Mouse (Mus musculus): Measurements from ENCODE around the gene Angptl4. TPM values are rescaled to one million over a fixed set of nuclear protein-coding genes. Genes with fewer than 3 reads are reported as not detected.
A peak's percentile ranks its signal among the peaks of the same experiment; 100 is the strongest.
"Not testable (repeated sequence)": the region's sequence is repeated elsewhere in the genome, so short reads cannot be mapped to it uniquely, and the experiment has no call there.

Gene Angptl4
- polyA plus RNA-seq (2014; fragmentation: Nextera tagmentation; extraction: Ambion mirVana): 16.6 and 20.9 TPM in 2 replicates

DNA sequence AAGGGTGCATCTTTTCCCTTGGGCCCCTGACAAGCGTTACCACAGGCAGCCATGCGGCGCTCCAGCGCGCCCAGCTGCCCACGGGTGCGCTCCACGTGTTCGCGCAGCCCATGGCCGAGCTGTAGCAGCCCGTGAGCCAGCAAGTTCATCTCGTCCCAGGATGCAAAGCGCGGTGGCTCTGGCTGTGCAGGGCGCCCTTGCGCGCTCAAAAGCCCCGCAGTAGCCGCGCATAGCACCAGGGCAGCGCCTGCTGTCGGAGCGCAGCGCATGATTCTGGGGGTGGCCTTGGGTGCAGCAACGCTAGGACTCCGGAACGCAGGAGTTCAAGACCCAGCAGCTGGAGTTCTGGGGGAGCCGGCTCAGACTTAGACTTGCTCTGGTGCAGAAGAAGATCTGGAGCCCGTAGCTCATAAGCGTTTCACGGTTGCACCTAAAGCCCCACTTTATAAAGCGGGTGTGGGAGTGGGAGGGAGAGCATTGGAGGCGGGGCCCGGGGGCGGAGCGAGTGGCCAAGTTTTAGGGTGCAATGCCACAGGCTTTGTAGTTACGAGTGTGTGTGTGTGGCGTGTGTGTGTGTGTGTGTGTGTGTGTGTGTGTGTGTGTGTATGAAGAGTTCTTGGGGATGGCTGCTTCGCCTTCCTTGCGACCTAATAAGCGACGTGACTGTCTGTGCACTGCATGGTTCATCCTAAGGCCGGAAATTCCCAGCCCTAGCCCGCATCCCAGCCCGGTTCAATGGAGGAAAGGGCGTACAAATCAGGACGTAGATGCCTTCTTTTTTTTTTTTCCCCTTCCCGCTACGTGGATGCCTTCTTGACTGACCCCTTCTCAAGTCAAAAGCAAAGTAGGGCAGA, at the start of gene Angptl4:
Angptl4 (minus strand) TSS at position 707 of the 854 bp plus-strand sequence.
- WGBS: 2% methylated on average over 50 of the region's 50 CpGs
- Histone ChIP-seq H3K36me3 (ENCODE audit: control insufficient read depth, insufficient read depth, low read length) (no peaks in the 10 kb centered on the region), H3K4me1 (replicated peaks; ENCODE audit: control insufficient read depth, insufficient read depth, low read length) (0 out of 2 replicates have a peak, but pooled peaks cover 2% of the 10 kb centered on the region)

DNA sequence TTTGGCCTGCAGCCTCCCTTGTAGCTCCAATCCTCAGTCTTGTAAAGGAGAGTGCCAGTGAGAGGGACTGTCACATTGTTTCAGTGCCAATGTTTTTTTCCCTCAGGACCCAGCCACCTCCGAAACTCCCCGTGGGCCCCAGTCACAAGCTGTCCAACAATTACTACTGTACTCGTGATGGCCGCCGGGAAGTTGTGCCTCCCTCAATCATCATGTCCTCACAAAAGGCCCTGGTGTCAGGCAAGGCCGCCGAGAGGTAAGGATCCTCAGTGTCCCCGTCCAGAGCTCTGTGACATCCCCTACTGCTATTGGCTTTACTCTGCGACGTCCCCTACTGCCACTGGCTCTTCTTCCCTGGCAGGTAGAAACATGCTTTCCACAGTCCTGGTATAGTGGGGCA, 47.9 kb upstream of the Angptl4 start:
- 92% methylated on average over 10 of the region's 10 CpGs for WGBS
- Histone ChIP-seq H3K4me3 (ENCODE audit: low read depth, low read length) (no peak overlapping the region), H3K36me3 (ENCODE audit: control insufficient read depth, insufficient read depth, low read length) (peaks cover 4% of the 10 kb centered on the region), H3K27me3 (ENCODE audit: control insufficient read depth, insufficient read depth, low read length) (no peaks in the 10 kb centered on the region), H3K4me1 (replicated peaks; ENCODE audit: control insufficient read depth, insufficient read depth, low read length) (peaks cover 8% of the 10 kb centered on the region; the same call in 1 of the 2 replicates), H3K27ac (ENCODE audit: low read depth, low read length) (no peak overlapping the region), H3K9me3 (ENCODE audit: control insufficient read depth, low read length) (no peaks in the 10 kb centered on the region), H3K9ac (ENCODE audit: low read length) (no peak overlapping the region), H3K4me2 (ENCODE audit: low read depth, low read length, severe bottlenecking) (no peak overlapping the region)
- no peak for ATAC-seq (replicated peaks; ENCODE audit: low FRiP score)
- DNase-seq (ENCODE audit: low spot score): no peak

More for the DNA sequence above, at the start of gene Angptl4:
- no peak within 1 kb of the TSS for H3K27ac ChIP-seq (ENCODE audit: low read depth, low read length)
- peak; percentile 83 for ATAC-seq (replicated peaks; ENCODE audit: low FRiP score)
- H3K4me3 ChIP-seq (ENCODE audit: low read depth, low read length): peak within 1 kb of the TSS; percentile 46
- DNase-seq (ENCODE audit: low spot score): peak; percentile 83
- H3K4me2 ChIP-seq (ENCODE audit: low read depth, low read length, severe bottlenecking): peak within 1 kb of the TSS; percentile 91
- peak within 1 kb of the TSS; percentile 63 for H3K9ac ChIP-seq (ENCODE audit: low read length)
- H3K27me3 ChIP-seq (ENCODE audit: control insufficient read depth, insufficient read depth, low read length): no peaks in the 10 kb centered on the region
- H3K9me3 ChIP-seq (ENCODE audit: control insufficient read depth, low read length): no peaks in the 10 kb centered on the region

DNA sequence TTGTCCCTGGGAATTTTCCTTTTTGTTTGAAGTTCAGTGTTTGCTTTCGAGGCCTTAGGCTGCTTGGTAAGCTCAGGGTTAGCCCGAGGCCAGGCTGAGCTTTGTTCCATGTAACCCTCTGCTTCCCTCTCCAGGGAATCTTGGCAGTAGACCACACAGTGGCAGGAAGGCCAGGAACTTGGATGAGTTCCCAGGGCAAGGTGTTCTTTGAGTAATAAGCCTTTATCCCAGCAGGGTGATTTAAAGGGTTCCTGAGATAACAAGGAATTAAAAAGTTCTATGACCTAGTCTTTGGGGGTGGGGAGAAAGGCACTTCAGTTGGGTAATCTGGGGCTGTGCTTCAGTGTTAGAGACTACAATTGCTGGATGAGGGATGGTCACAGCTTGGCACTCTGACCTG, 47.3 kb upstream of the Angptl4 start:
- Histone ChIP-seq H3K36me3 (ENCODE audit: control insufficient read depth, insufficient read depth, low read length) (peaks cover 4% of the 10 kb centered on the region), H3K9ac (ENCODE audit: low read length) (no peak overlapping the region), H3K27me3 (ENCODE audit: control insufficient read depth, insufficient read depth, low read length) (no peaks in the 10 kb centered on the region), H3K9me3 (ENCODE audit: control insufficient read depth, low read length) (no peaks in the 10 kb centered on the region), H3K4me1 (replicated peaks; ENCODE audit: control insufficient read depth, insufficient read depth, low read length) (peaks cover 8% of the 10 kb centered on the region; the same call in 1 of the 2 replicates), H3K4me2 (ENCODE audit: low read depth, low read length, severe bottlenecking) (no peak overlapping the region), H3K4me3 (ENCODE audit: low read depth, low read length) (no peak overlapping the region), H3K27ac (ENCODE audit: low read depth, low read length) (no peak overlapping the region)
- ATAC-seq (replicated peaks; ENCODE audit: low FRiP score) (no peak), DNase-seq (ENCODE audit: low spot score) (no peak)
- 61% methylated on average over 2 of the region's 2 CpGs for WGBS

GRCm38 (mm10) chr17:33826850-33827249, 45.2 kb upstream of the Angptl4 start:
- ATAC-seq (replicated peaks; ENCODE audit: low FRiP score) (no peak), DNase-seq (ENCODE audit: low spot score) (peak; percentile 82)
- H3K4me2 ChIP-seq (ENCODE audit: low read depth, low read length, severe bottlenecking): no peak overlapping the region
- no peaks in the 10 kb centered on the region for H3K27me3 ChIP-seq (ENCODE audit: control insufficient read depth, insufficient read depth, low read length)
- H3K4me3 ChIP-seq (ENCODE audit: low read depth, low read length): no peak overlapping the region
- H3K9me3 ChIP-seq (ENCODE audit: control insufficient read depth, low read length): no peaks in the 10 kb centered on the region
- H3K27ac ChIP-seq (ENCODE audit: low read depth, low read length): no peak overlapping the region
- 0% methylated on average over 3 of the region's 3 CpGs for WGBS
- peaks cover 15% of the 10 kb centered on the region for H3K4me1 ChIP-seq (replicated peaks; ENCODE audit: control insufficient read depth, insufficient read depth, low read length)
- H3K36me3 ChIP-seq (ENCODE audit: control insufficient read depth, insufficient read depth, low read length): peaks cover 13% of the 10 kb centered on the region
- no peak overlapping the region for H3K9ac ChIP-seq (ENCODE audit: low read length)

GRCm38 (mm10) chr17:33825462-33825861, 43.8 kb upstream of the Angptl4 start:
- ATAC-seq (replicated peaks; ENCODE audit: low FRiP score) (no peak), DNase-seq (ENCODE audit: low spot score) (no peak)
- Histone ChIP-seq H3K27ac (ENCODE audit: low read depth, low read length) (no peak overlapping the region), H3K27me3 (ENCODE audit: control insufficient read depth, insufficient read depth, low read length) (no peaks in the 10 kb centered on the region), H3K36me3 (ENCODE audit: control insufficient read depth, insufficient read depth, low read length) (peaks cover 11% of the 10 kb centered on the region), H3K4me1 (replicated peaks; ENCODE audit: control insufficient read depth, insufficient read depth, low read length) (peaks cover 15% of the 10 kb centered on the region), H3K9ac (ENCODE audit: low read length) (peak overlapping the region; percentile 76; the same call in 1 of the 2 replicates), H3K4me2 (ENCODE audit: low read depth, low read length, severe bottlenecking) (peak overlapping the region; percentile 87), H3K9me3 (ENCODE audit: control insufficient read depth, low read length) (no peaks in the 10 kb centered on the region), H3K4me3 (ENCODE audit: low read depth, low read length) (peak overlapping the region; percentile 77)
- WGBS: 88% methylated on average over 8 of the region's 8 CpGs

DNA sequence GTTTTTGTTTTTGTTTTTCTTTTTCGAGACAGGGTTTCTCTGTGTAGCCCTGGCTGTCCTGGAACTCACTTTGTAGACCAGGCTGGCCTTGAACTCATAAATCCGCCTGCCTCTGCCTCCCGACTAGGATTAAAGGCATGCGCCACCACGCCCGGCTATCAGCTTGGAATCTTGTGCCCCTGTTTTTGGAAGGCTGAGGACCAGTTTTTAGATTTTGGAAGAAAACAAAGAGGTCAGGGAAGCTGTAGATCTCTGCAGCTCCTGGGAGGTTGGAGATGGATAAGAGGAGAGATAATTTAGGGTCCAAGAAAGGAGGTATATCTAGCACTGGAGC, 43.3 kb upstream of the Angptl4 start:
- ATAC-seq (replicated peaks; ENCODE audit: low FRiP score): not testable (repeated sequence)

DNA sequence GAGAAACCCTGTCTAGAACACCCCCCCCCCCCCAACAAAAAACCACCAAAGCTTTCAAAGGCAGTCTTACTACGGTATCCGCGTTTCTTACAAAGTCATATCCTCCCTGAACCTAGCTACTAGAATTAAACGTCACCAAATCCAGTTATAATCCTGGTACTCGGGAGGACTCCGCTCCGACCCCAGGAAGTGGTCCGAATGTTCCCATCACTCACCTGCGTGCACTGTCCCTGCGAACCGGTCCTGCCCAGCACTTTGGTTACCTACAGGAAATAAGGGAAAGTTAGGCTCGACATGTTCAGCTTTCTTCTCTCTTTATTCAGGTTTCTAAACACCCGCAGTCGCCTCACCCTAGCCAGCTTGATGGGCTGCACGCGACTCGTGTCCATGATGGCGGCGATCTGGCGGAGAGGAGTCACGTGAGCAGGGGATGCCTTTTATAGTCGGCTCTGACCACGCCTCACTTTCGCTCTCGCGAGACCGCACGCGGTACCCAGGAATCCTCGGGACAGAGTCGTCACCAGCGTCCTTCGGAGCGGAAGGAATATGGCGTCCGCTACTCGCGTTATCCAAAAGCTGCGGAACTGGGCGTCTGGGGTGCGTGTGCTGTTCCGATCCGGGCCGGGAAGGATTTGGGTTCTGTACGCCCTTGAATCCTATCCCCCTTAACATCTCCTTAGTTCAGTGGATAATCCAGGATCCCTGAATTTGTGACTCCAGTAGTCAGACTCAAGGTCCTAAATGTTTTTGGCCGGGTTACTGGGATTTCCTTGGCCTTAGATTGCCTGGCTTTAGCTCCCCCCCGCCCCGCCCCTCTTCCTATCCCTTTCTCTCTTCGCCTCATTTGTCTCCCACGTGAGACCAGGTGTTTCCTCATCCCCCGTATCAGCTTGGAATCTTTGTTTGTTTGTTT, 42.7 kb upstream of the Angptl4 start, which contains the start of the genes Rps28 and Ndufa7:
Rps28 (minus strand) TSS at position 479 of the 913 bp plus-strand sequence.
Ndufa7 (plus strand) TSS at position 489 of the 913 bp plus-strand sequence.
- Histone ChIP-seq H3K9me3 (ENCODE audit: control insufficient read depth, low read length) (no peaks in the 10 kb centered on the region), H3K36me3 (ENCODE audit: control insufficient read depth, insufficient read depth, low read length) (peaks cover 11% of the 10 kb centered on the region), H3K27me3 (ENCODE audit: control insufficient read depth, insufficient read depth, low read length) (no peaks in the 10 kb centered on the region), H3K27ac (ENCODE audit: low read depth, low read length) (peak within 1 kb of the TSS; percentile 51; the same call in 1 of the 2 replicates), H3K4me1 (replicated peaks; ENCODE audit: control insufficient read depth, insufficient read depth, low read length) (peaks cover 15% of the 10 kb centered on the region), H3K9ac (ENCODE audit: low read length) (peak within 1 kb of the TSS; percentile 76), H3K4me2 (ENCODE audit: low read depth, low read length, severe bottlenecking) (peak within 1 kb of the TSS; percentile 87), H3K4me3 (ENCODE audit: low read depth, low read length) (peak within 1 kb of the TSS; percentile 77)
- WGBS: under 1% methylated on average over 51 of the region's 51 CpGs
- ATAC-seq (replicated peaks; ENCODE audit: low FRiP score) (peak; percentile 92), DNase-seq (ENCODE audit: low spot score) (peak; percentile 99)

More for the DNA sequence above, 43.3 kb upstream of the Angptl4 start:
- Histone ChIP-seq H3K36me3 (ENCODE audit: control insufficient read depth, insufficient read depth, low read length) (peaks cover 11% of the 10 kb centered on the region), H3K4me2 (ENCODE audit: low read depth, low read length, severe bottlenecking) (peak overlapping the region; percentile 87), H3K4me3 (ENCODE audit: low read depth, low read length) (peak overlapping the region; percentile 77), H3K9ac (ENCODE audit: low read length) (peak overlapping the region; percentile 76), H3K4me1 (replicated peaks; ENCODE audit: control insufficient read depth, insufficient read depth, low read length) (peaks cover 15% of the 10 kb centered on the region)
- WGBS: 6% methylated on average over 6 of the region's 6 CpGs
- H3K27ac ChIP-seq (ENCODE audit: low read depth, low read length); DNase-seq (ENCODE audit: low spot score); H3K9me3 ChIP-seq (ENCODE audit: control insufficient read depth, low read length); H3K27me3 ChIP-seq (ENCODE audit: control insufficient read depth, insufficient read depth, low read length): not testable (repeated sequence)

DNA sequence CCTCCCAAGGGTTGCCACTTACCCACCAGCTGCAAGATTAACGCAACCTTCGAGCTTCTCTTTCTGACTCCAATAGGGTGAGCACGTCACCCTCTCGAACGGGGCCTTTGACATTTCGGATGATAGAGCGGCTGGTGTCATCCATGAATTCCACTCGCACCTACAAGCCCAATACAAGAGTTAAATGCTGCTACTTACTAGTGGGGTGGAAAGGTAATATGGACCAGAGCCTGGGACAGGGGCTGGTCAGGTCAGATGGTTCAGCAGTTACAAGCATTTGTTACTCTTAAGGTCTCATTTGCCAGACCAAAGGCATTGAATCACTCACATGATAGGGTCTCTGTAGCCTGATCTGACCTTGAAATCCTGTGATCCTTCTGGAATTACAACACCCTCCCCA, 41.5 kb upstream of the Angptl4 start:
- Histone ChIP-seq H3K9ac (ENCODE audit: low read length) (peak overlapping the region; percentile 71), H3K4me1 (replicated peaks; ENCODE audit: control insufficient read depth, insufficient read depth, low read length) (peaks cover 19% of the 10 kb centered on the region), H3K4me2 (ENCODE audit: low read depth, low read length, severe bottlenecking) (peak overlapping the region; percentile 84), H3K4me3 (ENCODE audit: low read depth, low read length) (peak overlapping the region; percentile 77), H3K36me3 (ENCODE audit: control insufficient read depth, insufficient read depth, low read length) (peaks cover 11% of the 10 kb centered on the region)
- not testable (repeated sequence) for H3K9me3 ChIP-seq (ENCODE audit: control insufficient read depth, low read length); ATAC-seq (replicated peaks; ENCODE audit: low FRiP score); H3K27ac ChIP-seq (ENCODE audit: low read depth, low read length); DNase-seq (ENCODE audit: low spot score); H3K27me3 ChIP-seq (ENCODE audit: control insufficient read depth, insufficient read depth, low read length)
- WGBS: 84% methylated on average over 8 of the region's 8 CpGs
